Mouse (Mus musculus): ENCODE measurements at regions not wholly inside any gene's neighbourhood (a gene's known extent, or its start where the extent isn't known, plus 50 kb on each side); places are given as distances from the start of the nearest gene placed in this dataset.

- 77% methylated on average over 6 of the region's 6 CpGs for WGBS
- H3K36me3 ChIP-seq: no peaks in the 10 kb centered on the region
- H3K4me2 ChIP-seq: no peak overlapping the region
- H3K27ac ChIP-seq: no peak overlapping the region
- H3K27me3 ChIP-seq: no peaks in the 10 kb centered on the region
- ATAC-seq (replicated peaks; ENCODE audit: low FRiP score): no peak
- no peak overlapping the region for H3K9ac ChIP-seq
- H3K9me3 ChIP-seq (replicated peaks): no peaks in the 10 kb centered on the region
- H3K4me1 ChIP-seq: no peaks in the 10 kb centered on the region
- no peak overlapping the region for H3K4me3 ChIP-seq (replicated peaks)
Observed at GRCm38 (mm10) chr16:51967051-51967845, 63.8 kb upstream of the Cblb start.

Measured in kidney, embryonic 15.5 days (tissue).